Mouse (Mus musculus): Measurements from ENCODE around the gene Pdhx. TPM values are rescaled to one million over a fixed set of nuclear protein-coding genes. Genes with fewer than 3 reads are reported as not detected.
A peak's percentile ranks its signal among the peaks of the same experiment; 100 is the strongest.

The Pdhx gene
- polyA plus RNA-seq, 1 experiment from 2014 or later: 20.1 TPM

DNA sequence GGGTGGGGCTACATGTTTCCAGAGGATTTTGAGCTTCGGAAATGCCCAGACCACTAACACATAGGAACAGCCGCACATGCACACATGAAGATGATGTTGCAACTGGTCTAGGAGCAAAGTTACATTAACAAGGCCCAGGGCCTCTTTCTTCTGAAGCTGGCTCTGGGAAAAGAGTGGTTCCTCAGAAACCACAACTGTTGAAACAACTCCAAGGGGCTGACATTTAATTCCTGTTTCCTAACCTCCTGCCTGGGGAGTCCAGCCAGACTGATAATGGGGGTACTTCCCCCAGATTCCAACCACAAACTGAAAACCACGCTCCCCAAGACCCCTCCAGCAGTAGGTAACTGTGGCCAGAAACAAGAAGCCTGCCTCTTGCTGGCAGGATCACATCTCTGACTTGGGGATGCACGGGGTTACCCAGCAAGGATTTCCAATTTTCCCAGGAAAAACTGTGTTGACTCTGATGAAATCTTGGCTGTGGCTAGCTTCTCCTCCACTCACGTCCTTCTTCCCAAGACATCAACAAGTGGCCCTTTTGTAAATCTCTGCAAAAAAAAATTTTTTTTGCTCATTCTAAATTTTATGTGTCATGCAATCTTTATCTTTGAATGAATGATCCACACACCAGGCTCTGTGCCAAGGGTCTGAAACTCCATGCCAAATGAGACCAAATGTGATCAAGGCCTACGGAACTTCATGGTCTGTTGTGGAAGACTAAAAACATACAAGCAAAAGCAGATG is 86.2 kb downstream of the Pdhx start:
- Histone ChIP-seq H3K4me3 (replicated peaks) (no peak overlapping the region), H3K9me3 (replicated peaks) (no peaks in the 10 kb centered on the region), H3K4me2 (no peak overlapping the region), H3K36me3 (replicated peaks) (no peaks in the 10 kb centered on the region), H3K27ac (replicated peaks) (0 out of 2 replicates have a peak overlapping the region, but pooled peaks have one; percentile 24), H3K9ac (no peak overlapping the region), H3K4me1 (replicated peaks) (0 out of 2 replicates have a peak, but pooled peaks cover 5% of the 10 kb centered on the region), H3K27me3 (no peaks in the 10 kb centered on the region)
- no peak for ATAC-seq (ENCODE audit: insufficient read depth)
- 24% methylated on average over 6 of the region's 6 CpGs for WGBS (ENCODE audit: insufficient replicate concordance)

DNA sequence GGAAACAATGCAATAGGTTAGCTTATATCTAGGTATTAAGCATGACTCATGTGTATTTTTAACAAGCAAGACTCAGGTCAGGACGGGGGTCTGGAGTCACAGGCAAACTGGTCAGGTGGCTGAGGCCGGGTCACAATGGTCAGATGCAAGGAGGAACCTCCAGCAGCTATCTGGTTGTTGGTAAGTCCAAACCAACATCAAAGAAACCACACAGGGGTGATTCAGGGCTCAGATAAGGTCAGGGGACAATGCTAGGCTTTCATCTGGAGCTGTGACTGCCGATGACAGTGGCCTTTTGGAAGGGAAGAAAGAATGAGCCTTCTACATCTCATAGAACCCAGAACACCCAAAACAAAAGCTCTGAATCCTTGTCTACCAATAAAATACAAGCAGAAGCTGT is 86.9 kb downstream of the Pdhx start:
- Histone ChIP-seq H3K27ac (replicated peaks) (no peak overlapping the region), H3K9me3 (replicated peaks) (no peaks in the 10 kb centered on the region), H3K4me3 (replicated peaks) (no peak overlapping the region), H3K4me2 (no peak overlapping the region), H3K27me3 (no peaks in the 10 kb centered on the region), H3K36me3 (replicated peaks) (no peaks in the 10 kb centered on the region), H3K9ac (no peak overlapping the region), H3K4me1 (replicated peaks) (0 out of 2 replicates have a peak, but pooled peaks cover 5% of the 10 kb centered on the region)
- ATAC-seq (ENCODE audit: insufficient read depth): no peak
- WGBS (ENCODE audit: insufficient replicate concordance): 11% methylated on average over 3 of the region's 3 CpGs

DNA sequence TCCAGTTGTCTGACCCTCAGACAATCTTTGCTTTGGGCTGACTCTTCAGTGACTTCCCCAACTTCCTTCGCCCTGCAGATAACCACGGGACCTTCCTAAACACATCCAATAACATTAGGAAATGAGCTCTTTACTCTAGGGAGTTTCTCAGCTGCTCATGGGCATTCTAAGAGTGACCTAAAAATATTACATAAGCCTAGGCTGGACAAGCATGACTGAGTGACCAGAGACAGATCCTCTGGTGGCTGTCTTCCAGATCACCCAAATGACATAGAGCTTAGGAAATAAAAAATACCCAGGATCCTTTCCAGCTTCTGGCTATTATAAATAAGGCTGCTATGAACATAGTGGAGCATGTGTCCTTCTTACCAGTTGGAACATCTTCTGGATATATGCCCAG is 90.5 kb downstream of the Pdhx start:
- ATAC-seq (ENCODE audit: insufficient read depth): no peak
- no peak overlapping the region for H3K4me3 ChIP-seq (replicated peaks)
- no peaks in the 10 kb centered on the region for H3K36me3 ChIP-seq (replicated peaks)
- H3K27me3 ChIP-seq: no peaks in the 10 kb centered on the region
- WGBS (ENCODE audit: insufficient replicate concordance): 37% methylated on average over 2 of the region's 2 CpGs
- H3K27ac ChIP-seq (replicated peaks): no peak overlapping the region
- H3K9me3 ChIP-seq (replicated peaks): no peaks in the 10 kb centered on the region
- H3K4me2 ChIP-seq: no peak overlapping the region
- no peak overlapping the region for H3K9ac ChIP-seq
- 0 out of 2 replicates have a peak, but pooled peaks cover 5% of the 10 kb centered on the region for H3K4me1 ChIP-seq (replicated peaks)

DNA sequence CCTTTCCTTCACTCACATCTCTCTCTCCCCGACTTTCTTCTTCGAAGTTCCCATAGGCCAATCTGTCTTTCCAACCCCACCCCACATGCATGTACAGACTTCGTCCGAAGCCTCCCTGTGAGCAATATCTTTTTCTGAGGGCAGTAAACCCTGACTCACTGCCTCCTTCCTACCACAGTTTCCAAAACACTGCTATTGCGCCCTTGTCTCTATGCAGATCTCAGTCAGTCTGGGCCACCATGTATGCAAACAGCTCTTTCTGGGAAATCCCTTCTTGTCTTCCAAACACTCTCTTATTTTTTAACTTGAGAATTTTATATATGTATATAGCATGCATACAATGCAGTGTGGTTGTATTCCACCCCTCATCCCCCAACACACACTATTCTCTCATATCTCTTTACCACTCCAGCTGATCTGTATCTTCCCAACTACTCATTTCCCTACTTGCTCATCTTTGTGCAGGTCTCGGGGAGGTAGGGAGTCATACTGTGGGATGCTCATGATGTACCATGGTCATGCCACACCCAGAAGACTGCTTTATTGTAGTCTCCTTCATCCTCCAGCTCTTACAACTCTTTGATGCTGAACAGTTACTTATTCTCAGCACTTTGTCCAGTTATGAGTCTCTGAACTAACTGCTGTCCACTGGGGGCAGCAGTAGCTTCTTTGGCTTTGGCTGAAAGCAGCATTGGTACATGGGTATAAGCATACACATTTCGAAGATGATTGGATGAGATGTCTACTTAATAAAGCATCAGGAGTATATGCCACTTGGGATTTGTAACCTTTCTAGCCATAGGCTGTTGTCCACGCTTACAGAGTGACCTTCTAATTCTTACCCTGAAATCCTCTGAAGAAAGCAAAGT is 91.6 kb downstream of the Pdhx start:
- Histone ChIP-seq H3K9ac (no peak overlapping the region), H3K36me3 (replicated peaks) (no peaks in the 10 kb centered on the region), H3K27me3 (no peaks in the 10 kb centered on the region), H3K9me3 (replicated peaks) (no peaks in the 10 kb centered on the region), H3K4me2 (no peak overlapping the region), H3K27ac (replicated peaks) (no peak overlapping the region), H3K4me1 (replicated peaks) (0 out of 2 replicates have a peak, but pooled peaks cover 3% of the 10 kb centered on the region), H3K4me3 (replicated peaks) (no peak overlapping the region)
- WGBS (ENCODE audit: insufficient replicate concordance): 56% methylated on average over 8 of the region's 8 CpGs
- ATAC-seq (ENCODE audit: insufficient read depth): no peak

DNA sequence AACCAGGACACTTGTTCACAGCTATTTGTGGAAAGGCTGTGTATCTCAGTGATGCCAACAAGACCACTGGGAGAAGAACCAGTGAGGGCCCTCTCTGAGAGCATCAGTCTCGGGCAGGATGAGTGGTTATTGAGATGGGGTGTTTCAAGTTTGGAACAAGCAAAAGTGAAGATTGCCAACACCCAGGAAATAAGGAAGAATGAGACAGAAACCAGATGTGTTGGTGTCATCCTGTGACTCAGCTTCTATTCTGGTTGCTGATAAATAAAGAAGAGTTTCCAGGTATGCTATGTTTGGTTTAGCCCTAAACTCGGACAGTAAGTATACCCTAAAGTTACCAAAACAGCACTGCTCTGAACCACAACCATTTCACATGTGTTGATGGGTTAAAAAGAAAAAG is 92.4 kb downstream of the Pdhx start:
- Histone ChIP-seq H3K4me3 (replicated peaks) (no peak overlapping the region), H3K9me3 (replicated peaks) (no peaks in the 10 kb centered on the region), H3K36me3 (replicated peaks) (no peaks in the 10 kb centered on the region), H3K27ac (replicated peaks) (no peak overlapping the region), H3K27me3 (no peaks in the 10 kb centered on the region), H3K4me2 (no peak overlapping the region), H3K9ac (no peak overlapping the region), H3K4me1 (replicated peaks) (no peaks in the 10 kb centered on the region)
- 33% methylated on average over 2 of the region's 2 CpGs for WGBS (ENCODE audit: insufficient replicate concordance)
- no peak for ATAC-seq (ENCODE audit: insufficient read depth)

DNA sequence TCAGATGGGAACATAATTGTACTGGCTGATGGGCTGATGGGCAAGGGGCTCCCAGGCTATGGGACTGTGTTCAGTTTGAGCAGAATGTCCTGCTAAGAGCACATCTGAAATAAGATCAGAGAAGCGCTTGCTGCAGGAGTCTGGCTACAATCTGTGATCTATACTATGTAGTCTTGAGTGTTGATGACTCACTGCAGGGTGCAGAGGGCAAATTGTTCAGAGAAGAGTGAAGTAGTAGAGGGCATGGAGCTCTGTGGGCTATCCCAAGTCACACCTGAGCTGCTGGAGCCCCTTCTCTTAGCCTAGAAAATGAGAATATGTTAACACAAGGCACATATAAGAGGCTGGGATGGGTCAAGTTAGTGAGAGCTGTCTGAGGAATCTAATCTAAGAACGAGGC is 93.8 kb downstream of the Pdhx start:
- WGBS (ENCODE audit: insufficient replicate concordance): 60% methylated on average over 2 of the region's 2 CpGs

DNA sequence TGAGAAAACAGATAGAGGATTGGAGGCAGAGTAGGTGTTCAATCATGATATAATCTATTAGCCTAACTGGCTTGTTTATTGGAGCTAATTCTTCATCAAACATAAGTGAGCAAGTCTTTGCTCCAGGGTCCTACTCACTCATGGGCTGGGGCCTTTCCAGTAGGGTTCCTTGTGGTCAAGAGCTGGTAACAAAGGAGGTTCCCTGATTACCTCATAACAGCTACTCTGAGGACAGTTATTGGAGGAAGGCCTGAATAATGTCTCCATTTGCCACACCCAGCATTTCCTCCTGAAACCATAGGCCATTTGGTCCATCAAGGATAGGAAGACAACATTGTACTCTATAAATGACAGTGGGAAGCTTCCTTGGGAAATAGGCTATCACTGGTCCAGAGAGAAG is 94.2 kb downstream of the Pdhx start:
- H3K4me1 ChIP-seq (replicated peaks): no peaks in the 10 kb centered on the region
- H3K27me3 ChIP-seq: no peaks in the 10 kb centered on the region
- H3K9ac ChIP-seq: no peak overlapping the region
- no peaks in the 10 kb centered on the region for H3K9me3 ChIP-seq (replicated peaks)
- no peak overlapping the region for H3K4me2 ChIP-seq
- H3K4me3 ChIP-seq (replicated peaks): no peak overlapping the region
- H3K27ac ChIP-seq (replicated peaks): no peak overlapping the region
- ATAC-seq (ENCODE audit: insufficient read depth): no peak
- H3K36me3 ChIP-seq (replicated peaks): no peaks in the 10 kb centered on the region

More for the DNA sequence above, 93.8 kb downstream of the Pdhx start:
- Histone ChIP-seq H3K4me3 (replicated peaks) (no peak overlapping the region), H3K4me1 (replicated peaks) (no peaks in the 10 kb centered on the region), H3K9ac (no peak overlapping the region), H3K27ac (replicated peaks) (no peak overlapping the region), H3K36me3 (replicated peaks) (no peaks in the 10 kb centered on the region), H3K27me3 (no peaks in the 10 kb centered on the region), H3K9me3 (replicated peaks) (no peaks in the 10 kb centered on the region), H3K4me2 (no peak overlapping the region)
- no peak for ATAC-seq (ENCODE audit: insufficient read depth)

DNA sequence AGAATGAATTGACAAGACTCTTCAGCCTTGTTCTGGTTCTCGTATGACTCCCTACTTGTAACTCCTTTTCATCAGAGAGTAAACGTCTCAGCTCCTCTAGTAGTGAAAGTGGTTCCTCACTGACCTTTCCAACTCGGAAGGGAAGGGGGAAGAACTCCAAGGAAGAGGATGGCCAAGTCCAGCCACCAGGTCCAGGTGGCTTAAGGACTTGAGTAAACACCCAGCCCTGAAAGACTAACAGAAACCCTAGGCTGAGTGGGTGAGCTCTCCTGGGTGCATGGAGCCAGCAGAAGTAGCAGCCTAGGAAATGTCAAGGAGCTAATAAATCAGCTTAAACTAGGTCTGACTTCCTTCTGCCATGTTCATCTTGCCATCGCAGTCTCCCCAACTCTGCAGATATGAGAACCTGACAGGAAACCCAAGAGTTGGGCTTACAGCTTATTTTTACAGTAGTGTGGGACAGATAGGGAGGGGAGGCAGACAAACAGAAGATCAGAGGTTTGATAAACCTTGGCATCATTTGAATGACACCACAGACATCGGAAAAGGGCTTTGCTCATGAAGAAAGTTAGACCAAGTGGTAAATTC is 97.9 kb downstream of the Pdhx start:
- Histone ChIP-seq H3K9ac (no peak overlapping the region), H3K9me3 (replicated peaks) (no peaks in the 10 kb centered on the region), H3K27me3 (no peaks in the 10 kb centered on the region), H3K4me3 (replicated peaks) (no peak overlapping the region), H3K27ac (replicated peaks) (no peak overlapping the region), H3K36me3 (replicated peaks) (no peaks in the 10 kb centered on the region), H3K4me1 (replicated peaks) (no peaks in the 10 kb centered on the region), H3K4me2 (no peak overlapping the region)
- ATAC-seq (ENCODE audit: insufficient read depth): no peak
- WGBS (ENCODE audit: insufficient replicate concordance): 19% methylated on average over 5 of the region's 5 CpGs

DNA sequence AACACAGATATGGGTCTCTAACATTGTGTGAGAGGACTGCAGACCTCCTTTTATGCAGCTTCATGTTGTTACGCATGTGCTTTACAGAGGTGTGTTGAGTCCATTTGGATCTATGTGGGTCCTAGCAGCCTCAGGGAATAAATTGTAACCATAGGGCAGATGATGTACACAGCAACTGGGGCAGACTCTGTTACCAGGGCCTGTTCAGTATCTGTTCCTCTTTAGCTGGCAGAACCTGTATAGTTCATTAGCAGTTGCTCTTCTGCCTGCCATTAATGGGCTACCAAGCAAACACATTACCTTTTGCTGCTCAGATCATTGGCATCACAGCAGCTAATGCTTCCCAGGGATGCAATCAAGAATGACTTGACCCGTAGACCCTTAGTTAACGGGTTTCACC is 100.2 kb downstream of the Pdhx start:
- Histone ChIP-seq H3K9me3 (replicated peaks) (no peaks in the 10 kb centered on the region), H3K27ac (replicated peaks) (no peak overlapping the region), H3K27me3 (no peaks in the 10 kb centered on the region), H3K4me2 (no peak overlapping the region), H3K4me1 (replicated peaks) (no peaks in the 10 kb centered on the region), H3K4me3 (replicated peaks) (no peak overlapping the region), H3K36me3 (replicated peaks) (no peaks in the 10 kb centered on the region), H3K9ac (no peak overlapping the region)
- ATAC-seq (ENCODE audit: insufficient read depth): no peak
- 73% methylated on average over 3 of the region's 3 CpGs for WGBS (ENCODE audit: insufficient replicate concordance)

DNA sequence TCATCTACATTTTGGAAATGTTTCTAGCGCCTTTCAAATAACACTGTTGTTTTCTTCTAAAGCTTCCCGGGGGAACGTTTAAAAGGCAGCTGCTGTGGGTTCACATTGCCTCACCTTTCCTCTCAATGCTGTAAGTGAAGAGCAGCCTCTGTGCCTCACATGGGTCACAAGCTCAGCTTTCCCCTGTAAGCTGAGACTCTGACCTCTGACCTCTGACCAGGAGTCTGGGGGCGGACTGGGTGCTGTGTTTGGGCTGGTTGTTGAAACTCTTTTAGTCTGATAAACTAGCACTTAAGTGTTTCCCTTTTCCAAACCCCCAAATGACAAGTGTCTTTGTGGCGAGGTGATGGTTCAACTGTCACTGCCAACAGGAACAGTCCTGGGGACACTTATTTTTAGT is 100.7 kb downstream of the Pdhx start:
- Histone ChIP-seq H3K4me1 (replicated peaks) (no peaks in the 10 kb centered on the region), H3K4me2 (no peak overlapping the region), H3K9me3 (replicated peaks) (no peaks in the 10 kb centered on the region), H3K36me3 (replicated peaks) (no peaks in the 10 kb centered on the region), H3K27me3 (no peaks in the 10 kb centered on the region), H3K9ac (no peak overlapping the region), H3K4me3 (replicated peaks) (no peak overlapping the region), H3K27ac (replicated peaks) (no peak overlapping the region)
- WGBS (ENCODE audit: insufficient replicate concordance): 24% methylated on average over 5 of the region's 5 CpGs
- ATAC-seq (ENCODE audit: insufficient read depth): no peak

DNA sequence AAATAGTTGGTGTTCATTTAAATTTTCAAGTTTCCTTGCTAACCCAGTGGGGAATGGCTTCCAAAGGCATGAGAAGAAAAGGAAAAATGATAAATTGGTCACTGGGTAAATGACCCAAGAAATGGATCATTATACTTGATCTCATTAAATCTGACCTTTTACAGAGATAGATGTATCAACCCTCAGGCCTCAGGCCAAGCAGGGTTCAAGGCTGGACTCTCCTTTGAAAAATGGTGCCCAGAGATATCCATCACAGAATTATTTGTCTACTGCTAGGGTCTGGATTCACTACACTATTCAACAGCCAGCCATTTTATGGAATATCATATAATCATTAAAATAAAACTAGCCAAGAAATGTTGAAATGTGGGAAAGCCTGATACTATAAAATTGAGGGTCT is 101.4 kb downstream of the Pdhx start:
- Histone ChIP-seq H3K4me2 (no peak overlapping the region), H3K9ac (no peak overlapping the region), H3K9me3 (replicated peaks) (no peaks in the 10 kb centered on the region), H3K27me3 (no peaks in the 10 kb centered on the region), H3K4me1 (replicated peaks) (no peaks in the 10 kb centered on the region), H3K4me3 (replicated peaks) (no peak overlapping the region), H3K36me3 (replicated peaks) (no peaks in the 10 kb centered on the region), H3K27ac (replicated peaks) (no peak overlapping the region)
- ATAC-seq (ENCODE audit: insufficient read depth): no peak
